Mouse (Mus musculus) cerebellum, adult 11 months (tissue): ENCODE data around the gene Evi5l.

Experiments used
- DNase-seq: peaks from one replicate; pipeline ENCODE4 v3.0.0; 2022

Evi5l gene

DNA sequence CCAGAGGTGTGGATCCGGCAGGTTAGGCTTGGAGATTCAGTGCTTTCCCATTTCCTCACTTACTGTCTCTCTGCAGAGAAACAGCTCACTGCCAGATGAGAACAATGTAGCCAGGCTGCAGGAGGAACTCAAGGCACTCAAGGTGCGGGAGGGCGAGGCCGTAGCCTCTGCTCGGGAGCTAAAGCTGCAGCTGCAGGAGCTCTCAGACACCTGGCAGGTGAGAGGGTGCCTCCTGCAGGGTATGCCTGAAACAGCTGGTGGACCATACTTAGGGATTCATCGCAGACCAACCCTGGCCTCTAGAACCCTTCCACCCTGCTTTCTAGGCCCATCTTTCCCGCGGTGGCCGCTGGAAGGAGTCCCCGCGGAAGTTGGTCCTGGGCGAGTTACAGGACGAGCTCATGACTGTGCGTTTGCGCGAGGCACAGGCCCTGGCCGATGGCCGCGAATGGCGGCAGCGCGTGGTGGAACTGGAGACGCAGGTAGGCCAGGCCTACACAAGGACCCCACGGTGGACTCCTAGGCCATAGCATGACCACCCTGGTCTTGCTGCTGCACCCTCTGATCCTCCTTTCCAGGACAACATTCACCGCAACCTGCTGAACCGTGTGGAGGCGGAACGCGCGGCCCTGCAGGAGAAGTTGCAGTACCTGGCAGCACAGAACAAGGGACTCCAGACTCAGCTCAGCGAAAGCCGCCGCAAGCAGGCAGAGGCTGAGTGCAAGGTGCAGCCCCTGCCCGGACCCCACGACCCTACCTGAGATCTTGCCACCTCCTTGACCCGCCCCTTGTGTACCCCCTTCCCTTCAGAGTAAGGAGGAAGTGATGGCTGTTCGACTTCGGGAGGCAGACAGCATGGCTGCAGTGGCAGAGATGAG is 39.1 kb downstream of the Evi5l start:
- DNase-seq, result no peak

- DNase-seq, result no peak
Measured at GRCm38 (mm10) chr8:4206182-4207015, 40.0 kb downstream of the Evi5l start.

DNA sequence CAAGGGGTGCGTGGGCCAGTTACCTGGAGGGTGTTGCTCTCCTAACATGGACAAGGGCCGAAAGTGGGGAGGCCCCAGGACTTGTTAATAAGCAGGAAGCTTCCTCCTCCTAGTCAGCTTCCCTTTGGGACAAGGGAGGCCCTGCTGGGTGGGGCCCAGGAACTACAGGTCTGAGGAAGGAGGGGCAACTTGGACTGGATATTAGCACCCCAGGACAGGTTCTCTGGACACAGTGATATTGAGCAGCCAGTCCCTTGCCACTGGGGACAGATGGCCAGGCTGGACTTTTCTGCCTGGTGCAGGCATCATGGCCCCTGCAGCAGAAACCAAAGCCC is 40.6 kb downstream of the Evi5l start:
- DNase-seq, result no peak

DNA sequence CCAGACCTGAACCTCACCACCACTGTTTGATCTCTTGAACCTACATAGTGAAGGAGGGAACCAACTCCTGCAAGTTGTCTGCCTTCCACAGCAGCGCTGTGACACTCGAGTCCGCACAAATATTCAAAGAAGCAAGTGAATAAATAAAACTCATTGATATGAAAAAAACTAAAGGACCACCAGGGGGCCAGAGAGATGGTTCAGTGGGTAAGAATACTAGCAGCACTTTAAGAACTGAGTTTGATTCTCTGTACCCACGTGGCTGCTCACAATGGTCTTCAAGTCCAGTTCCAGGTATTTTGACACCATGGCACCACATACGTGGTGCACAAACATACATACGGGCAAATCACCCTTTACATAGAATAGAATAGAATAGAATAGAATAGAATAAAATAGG is 44.7 kb downstream of the Evi5l start:
- no peak for DNase-seq

DNA sequence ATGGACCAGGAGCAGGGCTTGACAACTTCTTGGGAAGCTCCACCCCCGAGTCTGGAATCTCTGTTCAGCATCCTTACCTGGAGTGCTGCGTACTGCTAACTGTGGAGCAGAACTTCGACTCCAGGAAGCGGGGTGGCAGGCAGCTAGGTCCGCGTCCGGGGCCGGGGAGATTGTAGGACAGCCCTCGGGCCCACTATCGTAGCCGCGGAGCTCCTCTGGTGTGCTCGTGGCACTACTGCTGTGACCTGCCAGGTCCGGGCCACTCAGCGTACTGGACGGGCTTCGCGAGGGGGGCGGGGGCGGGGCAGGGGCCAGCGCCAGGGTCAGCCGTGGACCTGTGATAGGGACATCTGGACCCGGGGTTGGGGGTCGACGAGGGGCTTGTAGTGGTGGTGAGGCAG is 46.4 kb downstream of the Evi5l start:
- DNase-seq, result no peak

GRCm38 (mm10) chr8:4213210-4214005 is 47.0 kb downstream of the Evi5l start:
- DNase-seq, result no peak

DNA sequence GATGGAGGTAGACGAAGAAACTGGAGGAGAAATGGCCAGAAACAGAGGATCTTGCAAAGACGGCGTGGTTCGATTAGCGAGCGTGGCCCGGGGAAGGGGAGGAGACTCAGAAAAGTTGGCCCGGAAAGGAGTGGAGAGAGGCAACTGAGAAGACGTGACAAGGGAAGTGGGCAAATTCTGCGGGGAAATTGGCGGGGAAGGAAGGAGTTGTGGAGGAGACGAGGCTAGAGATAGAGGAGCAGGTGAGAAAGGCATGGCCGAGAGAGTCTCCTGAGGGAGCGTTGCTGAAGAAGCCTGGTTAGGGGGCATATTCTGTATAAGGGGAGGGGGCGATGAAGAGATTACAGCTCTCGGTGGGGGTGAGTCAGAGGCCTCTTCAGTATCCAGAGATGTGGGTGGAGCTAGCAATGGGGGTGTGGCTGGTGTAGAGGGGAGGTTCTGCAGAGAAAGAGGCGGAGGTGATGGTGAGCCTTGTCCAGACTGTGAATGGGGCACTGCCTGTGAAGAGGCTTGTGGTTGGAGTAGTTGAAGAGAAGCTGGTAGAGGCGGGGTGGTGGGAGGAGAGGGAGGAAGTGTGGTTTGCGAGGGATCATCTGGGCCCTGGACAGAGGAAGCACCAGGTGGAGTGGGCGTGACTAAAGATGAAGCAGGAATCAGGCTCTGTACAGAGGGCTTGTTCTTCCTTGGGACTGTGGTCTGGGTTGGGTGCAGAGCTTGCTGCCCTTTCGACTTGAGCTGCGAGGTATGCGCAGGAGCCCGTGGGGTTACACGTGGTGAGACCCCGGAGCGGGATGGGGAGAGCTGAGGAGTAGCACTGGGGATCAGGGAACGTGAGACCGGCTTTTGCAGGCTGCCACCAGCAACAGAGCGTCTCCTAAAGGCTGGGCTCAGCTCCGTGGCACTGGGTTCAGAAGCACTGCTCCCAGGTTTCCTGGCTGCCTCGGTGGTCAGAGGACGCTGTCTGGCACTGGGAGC is 47.9 kb downstream of the Evi5l start:
- DNase-seq, result no peak

DNA sequence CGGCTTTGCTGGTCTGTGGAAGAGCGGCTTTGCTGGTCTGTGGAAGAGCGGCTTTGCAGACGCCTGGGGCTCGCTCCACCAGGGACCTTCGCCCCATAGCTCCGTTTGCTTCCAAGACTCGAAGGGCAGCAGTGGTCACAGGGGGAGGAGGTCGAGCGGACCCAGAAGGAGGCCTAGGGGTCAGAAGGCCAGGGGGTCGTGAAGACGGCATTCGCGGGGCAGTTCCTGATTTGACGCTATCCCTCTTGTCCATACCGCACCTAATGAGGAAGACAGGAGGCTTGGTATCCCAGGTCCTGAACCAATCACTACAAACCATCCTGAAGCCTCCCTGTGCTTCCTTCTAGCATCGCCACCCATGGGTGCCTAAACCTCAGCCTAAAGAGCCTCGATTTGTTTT is 49.9 kb downstream of the Evi5l start:
- no peak for DNase-seq

DNA sequence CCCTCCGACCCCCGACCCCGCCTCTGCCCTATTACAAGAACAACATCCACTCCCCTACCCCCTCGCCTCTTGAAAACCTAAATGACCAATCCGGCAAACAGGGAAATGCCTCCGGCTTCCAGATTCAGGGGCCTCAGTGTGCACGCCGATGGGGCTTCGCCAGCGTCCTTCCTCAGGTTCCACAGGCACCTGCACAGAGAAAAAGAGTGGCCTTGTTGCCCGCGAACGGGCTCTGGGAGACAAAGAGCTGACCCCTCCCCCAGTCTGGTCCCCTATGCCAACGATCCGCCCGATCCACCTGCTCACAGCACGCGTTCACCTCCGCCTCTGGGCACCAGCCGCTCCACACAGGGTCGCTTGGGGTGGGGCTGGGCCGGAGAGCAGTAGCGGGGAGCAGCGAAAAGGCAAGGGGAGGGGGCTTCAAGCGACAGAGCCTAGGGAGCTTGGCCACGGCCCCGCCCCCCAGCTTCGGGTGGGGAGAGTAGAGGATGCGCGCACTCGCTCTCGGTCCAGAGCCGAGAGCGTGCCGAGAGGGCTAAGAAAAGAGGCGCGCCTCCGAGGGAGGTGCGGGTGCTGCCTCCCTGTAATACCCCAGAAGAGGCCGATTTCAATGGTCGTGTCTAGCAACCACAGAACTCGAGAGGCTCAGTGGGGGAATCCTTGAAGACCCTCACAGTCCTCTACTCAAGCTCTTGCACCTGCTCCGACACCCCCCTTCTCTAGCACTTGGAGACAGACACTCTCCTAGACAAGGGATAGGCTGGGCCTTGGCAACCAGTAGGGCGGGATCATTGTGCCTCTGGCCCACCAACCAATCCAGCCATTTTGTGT is 50.6 kb downstream of the Evi5l start, which contains the start of gene Prr36:
Gene Prr36, minus strand, starts transcription at position 669 of the 831 bp plus-strand sequence.
- peak; percentile 66 for DNase-seq

- DNase-seq, result no peak
Measured at GRCm38 (mm10) chr8:4219617-4220016, 53.2 kb downstream of the Evi5l start.

GRCm38 (mm10) chr8:4222059-4222458 is 55.7 kb downstream of the Evi5l start:
- DNase-seq, result no peak

DNA sequence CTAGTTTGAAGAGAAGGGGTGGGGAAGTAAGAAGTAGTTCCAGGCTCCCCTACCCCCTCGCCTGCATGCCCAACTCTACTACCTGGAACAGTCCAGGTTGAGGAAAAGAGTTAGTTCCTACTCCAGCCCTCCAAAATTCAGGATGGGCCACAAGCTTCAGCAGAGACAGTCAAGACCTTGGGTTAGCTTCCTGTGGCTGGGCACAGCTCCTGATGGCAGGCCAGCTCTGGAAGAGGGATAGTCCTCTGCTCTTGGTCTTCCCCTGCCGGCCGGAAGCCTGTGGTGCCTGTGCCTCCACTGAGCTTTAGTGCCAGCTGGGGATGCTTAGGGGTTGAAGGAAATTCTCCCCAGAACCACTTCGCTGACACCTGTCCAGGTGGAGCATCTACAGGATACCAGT is 60.0 kb downstream of the Evi5l start:
- DNase-seq, result no peak

DNA sequence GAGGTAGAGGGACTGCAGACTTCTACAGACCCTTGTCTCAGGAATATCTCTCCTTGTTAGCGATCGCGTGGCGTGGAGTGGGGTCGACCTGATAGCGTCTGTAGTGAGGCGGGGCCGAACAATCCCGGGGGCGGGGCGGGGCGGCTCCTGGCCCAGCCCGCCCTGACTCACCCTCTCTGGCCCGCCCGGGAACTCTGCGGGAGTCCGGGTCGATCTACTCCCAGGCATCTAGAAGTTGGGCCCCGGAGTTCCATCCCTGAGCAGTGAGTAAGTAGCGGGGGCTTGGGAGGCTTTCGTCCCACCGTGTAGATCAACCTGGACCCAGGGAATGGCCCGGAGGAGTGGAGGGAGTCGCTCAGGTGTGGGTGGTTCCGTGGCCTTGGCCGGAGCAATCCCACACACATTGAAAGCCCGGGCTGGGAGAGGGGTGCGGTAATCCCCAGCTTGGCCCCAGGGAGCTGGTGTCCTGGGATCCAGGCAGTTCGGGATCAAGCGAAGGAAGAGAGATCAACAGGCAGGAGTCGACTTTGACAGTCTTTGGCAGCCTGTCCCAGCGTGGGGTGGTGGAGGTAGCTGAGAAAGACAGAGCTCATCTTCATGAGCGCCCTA is 60.5 kb downstream of the Evi5l start, which contains the start of gene Lrrc8e:
Gene Lrrc8e, plus strand, starts transcription at position 89 of the 609 bp plus-strand sequence.
- no peak for DNase-seq

DNA sequence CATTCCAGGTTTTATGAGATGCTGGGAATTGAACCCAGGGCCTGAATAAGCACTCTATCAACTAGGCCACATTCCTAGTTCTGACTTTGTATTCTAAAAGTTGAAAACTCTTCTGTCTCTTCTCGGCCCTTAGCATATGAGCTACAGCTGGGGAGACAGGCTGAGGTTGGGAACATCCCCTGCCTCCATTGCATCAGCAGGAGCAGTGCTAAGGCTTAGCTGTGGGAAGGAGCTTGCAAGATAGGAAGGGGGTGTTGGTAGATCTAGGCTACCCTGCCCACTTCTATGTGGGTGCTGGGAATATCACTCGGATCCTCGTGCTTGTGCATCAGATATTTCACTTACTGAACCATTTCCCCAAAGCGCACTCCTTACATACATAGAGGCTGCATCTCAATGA is 61.6 kb downstream of the Evi5l start:
- no peak for DNase-seq

GRCm38 (mm10) chr8:4229784-4230183 is 63.4 kb downstream of the Evi5l start:
- DNase-seq, result no peak

DNA sequence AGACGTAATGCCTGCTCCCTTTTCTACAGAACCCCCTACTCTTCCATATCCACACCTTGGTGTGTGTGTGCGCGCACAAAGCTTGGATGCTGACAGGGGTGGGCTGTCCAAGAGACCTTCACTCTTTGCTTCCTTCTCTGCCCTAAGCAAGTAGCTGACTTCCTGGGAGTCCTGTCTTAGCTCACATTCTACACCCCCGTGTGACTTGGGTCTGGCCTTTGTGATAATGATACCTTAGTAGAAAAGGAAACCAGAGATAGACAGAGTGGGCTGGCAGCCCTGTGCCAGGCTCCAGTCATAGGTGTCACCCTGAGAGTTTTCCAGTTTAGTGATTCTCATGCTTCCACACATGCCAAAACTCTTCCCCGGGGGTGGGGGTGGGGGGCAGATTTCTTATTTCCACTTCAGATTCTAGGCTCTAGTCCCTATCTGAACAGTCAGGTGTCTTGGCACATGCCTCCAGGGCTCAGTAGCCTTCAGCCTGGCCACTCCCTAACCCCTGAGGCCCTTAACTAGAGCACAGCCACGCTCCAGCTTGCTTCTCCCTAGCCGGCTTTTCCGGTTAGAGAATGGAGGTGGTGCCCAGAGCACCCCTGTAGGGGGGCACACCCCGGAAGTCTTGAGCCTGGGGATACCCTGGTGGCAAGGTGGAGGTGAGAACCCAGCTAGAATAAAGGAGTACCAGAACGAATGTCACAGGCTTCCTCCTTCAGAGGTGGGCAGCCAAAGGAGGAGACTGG is 64.4 kb downstream of the Evi5l start:
- no peak for DNase-seq

DNA sequence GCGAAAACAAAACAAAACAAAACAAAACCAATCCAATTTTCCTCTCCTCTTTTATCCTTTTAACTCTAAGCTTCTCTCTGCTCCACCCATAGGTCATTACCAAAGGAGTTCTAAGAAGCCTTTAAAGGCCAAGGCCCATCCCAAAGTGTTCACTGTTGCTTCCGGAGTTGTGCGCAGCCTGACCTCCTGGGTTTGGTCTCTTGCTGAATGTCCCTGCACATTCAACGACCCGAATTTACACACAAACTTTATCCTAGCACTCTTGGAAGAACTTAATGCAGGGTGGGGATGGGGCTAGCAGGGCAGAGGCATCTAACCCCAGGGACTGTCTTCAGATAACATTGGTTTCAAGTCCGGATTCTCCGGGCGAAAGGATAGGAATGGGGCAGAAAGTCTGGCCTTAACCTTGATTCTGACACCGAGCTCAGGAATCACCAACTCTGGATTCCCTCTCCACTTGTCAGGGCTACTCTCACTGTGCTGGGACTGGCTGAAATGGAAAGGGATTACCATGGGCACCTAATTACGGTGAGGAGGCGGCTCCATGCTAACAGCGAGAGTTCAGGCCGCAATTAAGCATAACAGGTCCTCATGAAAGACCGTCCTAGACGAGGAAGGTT is 71.6 kb downstream of the Evi5l start:
- no peak for DNase-seq

DNA sequence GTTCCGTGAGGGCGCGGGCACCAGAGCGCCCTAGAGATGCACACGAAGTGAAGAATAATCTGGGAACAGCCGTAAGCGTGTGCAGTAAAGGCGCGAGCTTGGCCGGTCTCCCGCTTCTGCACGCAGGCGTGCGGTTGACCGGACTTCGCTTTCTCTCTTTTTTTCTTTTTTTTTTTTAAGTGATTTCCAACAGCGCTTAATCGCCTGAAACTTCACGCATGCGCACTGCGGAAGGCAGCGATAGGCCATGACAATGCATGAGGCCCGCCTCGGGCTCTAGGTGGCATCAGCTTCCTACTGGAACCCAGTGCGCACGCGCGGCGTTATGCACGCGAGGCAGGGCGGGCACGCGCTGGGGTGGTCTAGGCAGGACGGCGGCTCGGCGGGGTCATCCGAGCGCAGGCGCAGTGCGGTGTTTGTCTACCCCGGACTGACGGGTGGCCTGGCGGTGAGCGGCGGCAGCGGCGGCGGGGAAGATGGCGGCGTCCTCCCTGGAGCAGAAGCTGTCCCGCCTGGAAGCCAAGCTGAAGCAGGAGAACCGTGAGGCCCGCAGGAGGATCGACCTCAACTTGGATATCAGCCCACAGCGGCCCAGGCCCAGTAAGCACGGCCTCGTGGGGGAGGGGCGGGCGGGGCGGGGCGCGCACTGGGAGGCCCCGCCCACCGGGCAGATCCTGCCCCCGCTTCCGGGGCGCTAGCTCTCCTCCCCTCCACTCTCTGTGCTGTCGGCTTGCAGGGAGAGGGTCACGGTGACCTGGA is 72.2 kb downstream of the Evi5l start, which contains the start of the genes Map2k7 and Gm49320:
Gene Map2k7, plus strand, starts transcription at position 307 of the 759 bp plus-strand sequence.
Gene Gm49320, plus strand, starts transcription at position 432 of the 759 bp plus-strand sequence.
- DNase-seq, result peak; percentile 100
